Mouse (Mus musculus) CD4-positive, CD25-positive, alpha-beta regulatory T cell, adult 2 months (primary cell): ENCODE measurements around the gene Mcm7.

Experiments
- DNase-seq: peaks from one replicate; pipeline ENCODE4 v3.0.0-alpha.2; 2012; ENCODE audit warnings: low read depth, low spot score

The Mcm7 gene

DNA sequence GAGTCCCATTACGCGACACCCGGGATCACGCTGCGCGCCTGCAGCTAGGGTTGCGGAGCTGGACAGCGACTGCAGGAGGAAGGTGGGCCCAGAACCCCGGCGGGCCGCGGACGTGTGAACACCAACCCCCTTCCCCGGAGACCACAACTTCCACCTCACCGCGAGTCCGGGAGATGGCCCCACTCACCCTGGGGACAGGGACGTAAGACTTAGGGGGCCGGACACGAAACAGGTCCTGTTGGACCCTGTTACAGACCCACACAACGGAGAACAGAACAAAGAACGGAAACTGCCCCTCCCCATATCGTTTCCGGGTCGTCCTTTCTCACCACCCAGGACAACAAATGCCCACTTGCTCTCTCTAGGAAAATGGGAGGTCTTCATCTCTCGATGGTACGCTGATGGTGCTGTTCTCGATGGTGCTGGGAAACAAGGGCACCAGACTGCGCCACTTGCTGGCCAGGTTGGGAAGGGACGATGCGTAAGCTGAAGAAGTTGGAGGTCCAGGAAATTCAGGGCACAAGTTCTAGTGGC is 16.7 kb downstream of the Mcm7 start, which contains the start of gene Zfp113:
Gene Zfp113 (minus strand): TSS at position 302 of the 534 bp plus-strand sequence.
- DNase-seq = peak; percentile 94

DNA sequence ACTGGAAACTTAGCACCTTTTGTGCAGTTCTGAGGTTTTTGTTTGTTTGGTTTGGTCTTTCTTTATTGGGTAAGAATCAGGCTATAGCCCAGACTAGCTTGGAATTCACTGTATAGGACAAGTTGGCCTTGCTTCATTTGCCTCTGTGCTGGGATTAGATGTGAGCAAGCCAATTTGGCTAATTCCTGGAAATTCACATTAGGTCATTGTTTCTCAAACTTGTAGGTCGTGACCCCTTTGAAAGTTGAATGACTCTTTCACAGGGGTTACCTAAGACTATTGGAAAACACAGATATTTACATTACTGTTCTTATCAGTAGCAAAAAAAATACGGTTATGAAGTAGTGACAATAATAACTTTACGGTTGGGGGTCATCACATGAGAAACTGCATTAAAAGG is 17.8 kb downstream of the Mcm7 start:
- DNase-seq = no peak

DNA sequence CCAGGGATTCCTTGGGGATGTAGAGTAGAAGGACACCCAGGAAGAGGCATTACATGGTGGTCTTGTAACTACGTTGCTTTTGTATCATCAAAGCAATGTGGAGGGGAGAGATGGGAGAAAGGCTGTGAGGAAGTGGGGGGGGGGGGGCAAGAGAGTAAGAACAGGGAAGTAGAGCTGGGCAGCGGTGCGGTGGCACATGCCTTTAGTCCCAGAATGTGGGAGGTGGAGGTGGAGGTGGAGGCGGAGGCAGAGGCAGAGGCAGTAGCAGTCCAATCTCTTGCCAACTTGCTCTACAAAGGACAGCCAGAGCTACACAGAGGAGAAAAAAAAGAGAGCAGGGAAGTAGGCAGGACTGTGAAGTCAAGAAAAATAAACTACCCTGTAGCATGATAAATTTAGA is 33.6 kb downstream of the Mcm7 start:
- no peak for DNase-seq

DNA sequence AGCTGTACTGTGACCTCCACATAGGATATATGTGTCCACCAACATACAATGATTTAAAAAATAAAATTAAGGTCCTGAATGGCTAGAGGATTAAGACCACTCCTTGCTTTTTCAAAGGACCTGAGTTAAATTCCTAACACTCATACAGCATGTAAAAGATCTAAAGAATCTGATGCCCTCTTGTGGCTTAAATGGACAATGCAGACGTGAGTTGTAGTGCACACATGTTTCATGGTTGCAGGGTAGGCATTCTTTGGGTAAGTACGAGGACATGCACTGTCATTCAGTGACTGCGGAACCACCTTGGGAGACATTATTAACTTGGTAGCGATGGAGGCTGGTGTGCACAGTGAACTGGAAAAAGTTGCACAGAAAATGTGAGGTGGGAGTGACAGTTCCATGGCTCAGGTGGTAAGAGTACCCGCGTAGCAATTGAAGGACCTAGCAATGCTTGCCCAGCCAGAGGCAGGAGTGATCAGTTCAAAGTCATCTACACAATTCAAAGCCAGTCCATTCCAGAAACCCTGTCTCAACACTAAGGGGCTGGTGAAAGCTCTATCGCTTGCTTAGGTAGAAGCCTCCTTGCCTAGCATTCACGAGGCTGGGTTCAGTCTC is 34.2 kb downstream of the Mcm7 start:
- DNase-seq = peak; percentile 74

DNA sequence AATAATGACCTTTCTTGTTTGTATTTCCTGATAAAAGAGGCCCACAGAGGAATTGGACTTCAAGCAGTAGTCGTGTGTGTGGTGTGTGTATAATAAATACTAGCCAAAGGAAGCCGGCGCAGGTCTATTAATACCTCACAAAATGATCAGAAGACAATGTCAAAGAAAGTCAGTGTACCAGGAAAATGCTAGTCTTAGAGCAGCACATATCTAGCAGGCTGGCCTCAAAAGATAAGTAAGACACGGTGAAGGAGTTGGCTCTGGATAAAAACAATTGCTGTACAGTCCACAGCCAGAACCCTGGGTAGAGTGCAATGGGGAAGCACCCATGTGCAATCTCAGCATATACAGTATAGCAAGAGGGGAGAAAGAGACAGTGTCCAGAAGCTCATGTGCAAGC is 35.0 kb downstream of the Mcm7 start:
- no peak for DNase-seq

DNA sequence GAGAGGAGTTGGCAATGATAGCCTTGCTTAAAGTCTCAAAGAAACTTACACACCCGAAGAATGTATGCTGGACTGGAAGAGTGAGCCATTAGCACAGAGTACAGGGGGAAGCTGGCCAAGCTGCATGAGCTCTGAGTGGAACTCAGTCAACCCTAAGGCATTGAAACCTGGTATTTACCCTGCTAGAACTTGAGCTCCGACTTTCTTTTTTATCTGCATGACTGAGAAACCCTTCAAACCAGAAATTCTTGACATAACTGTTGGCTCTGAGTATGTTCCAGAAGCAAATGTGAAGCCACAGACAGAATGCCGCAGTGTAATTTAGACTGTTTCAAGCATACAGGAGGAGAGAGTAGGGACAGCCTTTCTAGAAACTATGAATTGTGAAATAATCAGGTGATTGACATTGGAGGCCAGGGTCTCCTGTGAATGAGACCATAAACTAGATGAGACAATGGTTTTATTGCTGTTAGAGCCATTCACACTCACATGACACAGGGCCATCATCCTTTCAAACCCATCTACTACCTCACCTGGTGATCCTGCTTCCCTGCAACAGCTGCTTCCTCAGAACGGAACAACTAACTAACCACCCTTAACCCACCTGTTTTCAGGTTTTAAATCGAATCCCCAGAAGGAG is 39.7 kb downstream of the Mcm7 start:
- DNase-seq = no peak

DNA sequence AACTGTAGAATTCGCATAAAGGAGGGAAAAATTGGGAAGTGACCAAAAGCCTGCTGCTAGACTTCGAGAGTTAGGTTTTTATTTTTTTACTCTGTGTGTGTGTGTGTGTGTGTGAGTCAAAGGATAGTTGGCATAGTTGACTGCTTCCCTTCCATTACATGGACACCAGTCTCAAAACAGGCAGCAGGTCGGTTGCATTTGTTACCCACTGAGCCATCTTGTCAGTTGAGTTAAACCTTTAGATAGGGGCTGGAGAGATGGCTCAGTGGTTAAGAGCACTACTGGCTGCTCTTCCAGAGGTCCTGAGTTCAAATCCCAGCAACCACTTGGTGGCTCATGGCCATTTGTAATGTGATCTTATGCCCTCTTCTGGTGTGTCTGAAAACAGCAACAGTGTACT is 54.2 kb downstream of the Mcm7 start:
- DNase-seq = no peak

DNA sequence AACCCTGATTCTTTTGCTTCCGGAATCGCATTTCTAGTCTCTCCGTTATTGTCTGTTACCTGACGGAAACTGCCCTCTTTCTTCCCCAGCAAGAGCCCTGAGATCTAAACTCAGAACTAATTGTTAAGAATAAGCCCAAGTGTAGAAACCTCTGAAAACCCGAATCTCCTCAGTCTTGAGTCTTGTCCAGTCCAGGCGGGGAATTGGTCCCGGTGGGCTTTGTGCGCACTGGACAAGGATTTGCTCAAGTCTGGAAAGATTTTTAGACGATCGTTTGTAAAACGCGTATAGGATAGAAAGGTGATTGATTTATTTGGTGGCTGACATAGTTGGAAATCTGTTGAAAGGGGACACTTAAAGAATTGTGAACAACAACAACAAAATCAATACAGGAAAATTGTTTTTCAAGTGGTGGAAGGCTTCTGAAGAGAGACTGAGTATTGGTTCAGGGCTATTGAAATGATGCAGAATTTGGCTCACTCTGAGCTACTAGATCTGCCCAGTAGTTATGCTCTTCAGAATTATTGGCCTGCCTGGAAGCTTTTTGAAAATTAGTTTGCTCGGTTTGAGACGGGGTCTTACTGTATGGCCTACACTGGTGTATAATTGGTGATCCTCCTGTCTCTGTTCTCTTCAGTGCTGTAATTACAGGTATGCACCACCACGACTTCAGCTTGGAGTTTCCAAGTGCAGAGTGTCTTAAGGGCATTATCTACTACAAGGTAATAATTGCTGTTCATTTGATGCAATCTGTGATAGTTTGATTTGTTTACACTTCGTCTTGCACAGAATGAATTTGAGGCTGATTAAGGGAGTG is 54.8 kb downstream of the Mcm7 start:
- DNase-seq = peak; percentile 31

DNA sequence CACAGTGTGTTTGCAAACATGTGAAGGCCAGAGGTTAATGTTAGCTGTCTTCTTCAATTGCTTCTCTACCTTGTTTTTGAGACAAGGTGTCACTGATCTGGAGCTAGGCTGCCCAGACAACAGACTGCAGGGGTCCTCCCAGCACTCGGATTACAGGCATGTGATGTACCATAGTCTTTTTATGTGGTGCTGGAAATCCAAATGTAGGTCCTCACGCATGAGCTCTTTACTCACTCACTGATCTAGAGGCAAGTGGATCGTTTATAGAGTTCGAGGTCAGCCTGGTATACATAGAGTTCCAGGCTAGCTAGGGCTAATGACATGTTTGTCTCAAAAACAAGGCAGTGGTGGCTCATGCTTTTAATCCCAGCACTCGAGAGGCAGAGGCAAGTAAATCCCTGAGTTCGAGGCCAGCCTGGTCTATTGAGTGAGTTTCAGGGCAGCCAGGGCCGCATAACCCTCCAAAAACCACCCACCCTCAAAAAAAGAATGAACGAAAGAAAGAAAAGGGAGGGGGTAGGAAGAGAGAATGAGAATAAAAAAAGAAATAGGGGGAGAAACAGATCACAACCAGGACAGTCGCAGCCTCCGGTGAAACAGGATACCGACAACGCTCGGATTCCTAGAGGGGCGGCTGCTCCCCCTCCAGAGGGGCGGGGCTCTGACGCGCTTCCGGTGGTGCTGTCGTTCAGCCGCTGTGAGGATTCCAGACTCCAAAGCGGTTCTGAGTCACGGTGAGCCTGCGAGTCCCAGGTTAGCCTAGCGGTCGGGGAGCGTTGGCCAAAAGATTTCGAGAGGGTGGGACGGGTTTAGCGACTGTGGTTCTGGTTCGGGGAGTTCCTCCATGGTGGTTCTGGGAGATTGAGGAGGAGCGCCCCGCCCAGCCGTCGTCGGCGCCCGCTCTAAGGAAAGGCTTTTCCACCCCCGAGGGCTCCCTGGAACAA is 55.7 kb downstream of the Mcm7 start, which contains the start of gene Zscan21:
Gene Zscan21 (plus strand): TSS at position 649 of the 944 bp plus-strand sequence.
- peak; percentile 95 for DNase-seq
